Mouse (Mus musculus) intestine, postnatal 0 days (tissue): ENCODE measurements around the gene Nfatc3. TPM values are rescaled to one million over a fixed set of nuclear protein-coding genes. Genes with fewer than 3 reads are reported as not detected.

Source experiments
- ATAC-seq: fragments of 200-750 bp; cut with Nextera tagmentation; 2 replicates; pipeline ENCODE4 v1.8.0; 2017; ENCODE audit warnings: mild to moderate bottlenecking, moderate TSS enrichment, moderate library complexity
- H3K27ac ChIP-seq: fragments of 300-500 bp; sonication (generic); 2 replicates; pipeline ENCODE4 v1.5.1; 2014; ENCODE audit warnings: mild to moderate bottlenecking, low read depth, low read length, moderate library complexity
- H3K27me3 ChIP-seq: fragments of 300-500 bp; sonication (generic); replicated peaks from 2 replicates; pipeline ENCODE4 v1.6.1; 2014; ENCODE audit warnings: low read length, mixed read lengths; ENCODE audit not compliant: control insufficient read depth, insufficient read depth
- H3K36me3 ChIP-seq: fragments of 300-500 bp; sonication (generic); 2 replicates; pipeline ENCODE4 v1.6.1; 2014; ENCODE audit warnings: mild to moderate bottlenecking, moderate library complexity; ENCODE audit not compliant: control insufficient read depth, insufficient read depth
- H3K4me1 ChIP-seq: fragments of 300-500 bp; sonication (generic); replicated peaks from 2 replicates; pipeline ENCODE4 v1.6.1; 2014; ENCODE audit warnings: antibody characterized with exemption, low read length, mixed read lengths; ENCODE audit not compliant: control insufficient read depth, insufficient read depth
- H3K4me2 ChIP-seq: fragments of 300-500 bp; sonication (generic); replicated peaks from 2 replicates; pipeline ENCODE4 v1.6.1; 2014; ENCODE audit warnings: low read depth, mild to moderate bottlenecking, moderate library complexity
- H3K4me3 ChIP-seq: fragments of 300-500 bp; sonication (generic); 2 replicates; pipeline ENCODE4 v1.5.1; 2014; ENCODE audit warnings: low read depth, low read length
- H3K9ac ChIP-seq: fragments of 300-500 bp; sonication (generic); 2 replicates; pipeline ENCODE4 v1.6.1; 2014; ENCODE audit warnings: mild to moderate bottlenecking, low read depth, low read length
- H3K9me3 ChIP-seq: fragments of 300-500 bp; sonication (generic); 2 replicates; pipeline ENCODE4 v1.6.1; 2016; ENCODE audit warnings: mixed run types; ENCODE audit not compliant: control insufficient read depth
- CTCF ChIP-seq: sonication (generic); IDR thresholded peaks from 2 replicates; pipeline ENCODE4 v1.5.1; 2016; ENCODE audit warnings: low read depth, mild to moderate bottlenecking, control low read depth, antibody characterized with exemption, moderate library complexity
- WGBS: fragments of 180-500 bp; shearing (Covaris S2); extraction: QIAGEN DNeasy Blood & Tissue Kit; methylation state at CpG from one replicate; pipeline ENCODE4 v1.1.7; 2014; 5-methylcytosine and 5-hydroxymethylcytosine counted together
- polyA plus RNA-seq: library from polyadenylated mRNA; unstranded; fragments of >200 nt; fragmentation: Nextera tagmentation; extraction: Ambion mirVana; gene quantifications from 2 replicates; pipeline ENCODE4 v1.2.1, GENCODE M21; 2015

Gene Nfatc3
- polyA plus RNA-seq, 1 experiment from 2014 or later: 3.1 TPM

DNA sequence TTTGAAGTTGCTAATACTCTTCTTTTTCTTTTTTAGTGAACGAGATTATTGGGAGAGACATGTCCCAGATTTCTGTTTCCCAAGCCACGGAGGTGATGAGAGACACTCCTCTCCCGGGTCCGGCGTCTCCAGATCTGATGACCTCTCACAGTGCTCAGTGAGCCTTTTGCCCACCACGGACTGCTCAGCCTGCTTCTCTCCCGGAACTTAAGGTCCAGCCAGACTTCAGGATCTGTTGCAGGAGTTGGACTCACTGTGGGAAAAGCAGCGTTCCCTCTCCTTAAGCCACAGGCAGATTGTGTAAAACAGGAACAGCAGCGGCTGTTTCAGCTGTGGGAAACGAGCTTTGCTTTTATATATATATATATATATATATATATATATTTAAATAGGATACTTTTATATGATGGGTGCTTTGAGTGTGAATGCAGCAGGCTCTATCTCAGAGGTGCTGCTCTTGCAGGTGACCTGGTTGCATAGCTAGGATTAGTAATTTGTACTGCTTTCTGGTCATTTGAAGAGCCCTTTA is 69.3 kb downstream of the Nfatc3 start:
- WGBS: 85% methylated on average over 10 of the region's 10 CpGs
- no peak for TF ChIP-seq CTCF
- H3K4me2 ChIP-seq: no peak overlapping the region
- peaks cover 64% of the 10 kb centered on the region for H3K36me3 ChIP-seq
- no peak overlapping the region for H3K27ac ChIP-seq
- H3K27me3 ChIP-seq: no peaks in the 10 kb centered on the region
- ATAC-seq: no peak
- no peak overlapping the region for H3K4me3 ChIP-seq
- no peak overlapping the region for H3K9ac ChIP-seq
- no peaks in the 10 kb centered on the region for H3K9me3 ChIP-seq
- H3K4me1 ChIP-seq: no peaks in the 10 kb centered on the region

DNA sequence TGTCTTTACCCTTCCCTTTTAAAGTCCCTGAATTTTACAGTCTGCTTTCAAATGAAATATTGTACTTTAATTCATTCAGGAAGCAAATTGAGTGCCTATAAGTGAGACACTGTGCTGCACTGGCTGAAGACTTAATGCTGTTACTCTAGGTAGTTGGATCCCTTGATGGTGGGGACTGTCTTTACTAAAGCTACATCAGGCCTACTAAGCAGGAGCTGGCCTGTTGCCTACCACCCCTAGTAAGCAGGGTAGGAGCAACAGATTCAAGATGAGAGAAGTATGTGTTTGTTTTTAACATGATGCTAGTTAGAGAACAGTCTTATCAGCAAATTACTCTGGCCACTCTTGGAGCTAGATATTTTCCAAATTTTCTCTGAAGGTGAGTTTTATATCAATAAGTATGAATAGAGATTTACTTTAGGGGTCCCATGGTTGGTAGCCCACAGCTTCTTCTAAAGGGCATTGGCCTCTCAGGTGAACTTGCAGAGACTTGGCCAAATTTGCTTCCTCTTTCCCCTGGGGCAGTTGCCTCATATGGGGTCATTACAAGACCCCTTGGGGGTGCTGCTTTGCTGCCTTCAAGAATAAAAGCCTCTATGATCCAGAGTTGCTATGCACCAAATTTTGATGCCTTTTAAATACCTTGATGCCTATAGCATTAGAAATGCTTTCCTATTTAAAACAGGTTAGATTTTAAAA is 70.7 kb downstream of the Nfatc3 start:
- TF ChIP-seq CTCF: no peak

DNA sequence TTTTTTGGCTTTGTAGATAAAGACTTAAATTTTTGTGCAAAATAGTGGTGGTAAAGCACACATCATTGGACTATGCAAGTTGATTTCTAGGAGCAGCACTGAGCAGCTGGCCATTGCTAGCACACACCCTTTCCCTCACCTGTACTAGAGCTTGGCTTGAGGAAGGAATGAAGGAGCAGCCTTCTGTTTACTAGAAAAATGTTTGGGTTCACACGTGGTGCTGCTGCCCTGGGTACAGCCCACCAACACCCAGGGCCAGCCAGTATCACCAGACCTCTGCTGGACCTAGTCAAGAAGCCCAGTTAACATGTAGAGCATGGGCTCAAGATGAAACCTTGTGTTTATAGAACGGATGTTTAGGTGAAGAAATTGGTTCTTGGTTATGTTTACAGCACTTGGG is 71.4 kb downstream of the Nfatc3 start:
- Histone ChIP-seq H3K27me3 (no peaks in the 10 kb centered on the region), H3K4me1 (0 out of 2 replicates have a peak, but pooled peaks cover 3% of the 10 kb centered on the region), H3K36me3 (peaks cover 69% of the 10 kb centered on the region), H3K4me3 (no peak overlapping the region), H3K9me3 (no peaks in the 10 kb centered on the region), H3K27ac (no peak overlapping the region), H3K9ac (no peak overlapping the region), H3K4me2 (no peak overlapping the region)
- WGBS: 68% methylated on average over 2 of the region's 2 CpGs
- TF ChIP-seq CTCF: no peak
- ATAC-seq: no peak

More for the DNA sequence above, 70.7 kb downstream of the Nfatc3 start:
- no peak overlapping the region for H3K4me3 ChIP-seq
- H3K9me3 ChIP-seq: no peaks in the 10 kb centered on the region
- H3K36me3 ChIP-seq: peaks cover 69% of the 10 kb centered on the region
- 0 out of 2 replicates have a peak, but pooled peaks cover 3% of the 10 kb centered on the region for H3K4me1 ChIP-seq
- no peaks in the 10 kb centered on the region for H3K27me3 ChIP-seq
- no peak overlapping the region for H3K27ac ChIP-seq
- no peak for ATAC-seq
- H3K9ac ChIP-seq: no peak overlapping the region
- no peak overlapping the region for H3K4me2 ChIP-seq

DNA sequence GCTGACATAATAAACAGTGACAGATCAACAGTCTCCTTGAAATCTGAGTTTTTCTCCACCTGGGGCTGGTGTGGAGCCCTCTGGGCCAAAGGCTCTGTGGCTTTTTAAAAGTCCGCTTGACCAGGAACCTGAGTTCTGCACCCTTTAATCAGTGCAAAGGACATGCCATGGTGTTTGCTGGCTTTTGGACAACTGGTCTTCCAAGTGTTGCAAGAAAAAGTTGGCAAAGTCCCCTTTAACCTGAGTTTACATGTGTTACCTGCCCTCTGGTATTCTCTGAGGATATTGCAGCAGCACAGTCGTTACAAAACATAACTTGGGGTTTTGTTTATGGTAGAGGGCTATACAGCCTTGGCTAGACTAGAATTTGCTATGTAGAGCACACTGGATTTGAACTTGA is 71.9 kb downstream of the Nfatc3 start:
- Histone ChIP-seq H3K36me3 (peaks cover 69% of the 10 kb centered on the region), H3K27ac (no peak overlapping the region), H3K4me3 (no peak overlapping the region), H3K27me3 (no peaks in the 10 kb centered on the region), H3K9me3 (no peaks in the 10 kb centered on the region), H3K4me1 (0 out of 2 replicates have a peak, but pooled peaks cover 3% of the 10 kb centered on the region), H3K4me2 (no peak overlapping the region), H3K9ac (no peak overlapping the region)
- TF ChIP-seq CTCF: no peak
- 73% methylated on average over 2 of the region's 2 CpGs for WGBS
- no peak for ATAC-seq

DNA sequence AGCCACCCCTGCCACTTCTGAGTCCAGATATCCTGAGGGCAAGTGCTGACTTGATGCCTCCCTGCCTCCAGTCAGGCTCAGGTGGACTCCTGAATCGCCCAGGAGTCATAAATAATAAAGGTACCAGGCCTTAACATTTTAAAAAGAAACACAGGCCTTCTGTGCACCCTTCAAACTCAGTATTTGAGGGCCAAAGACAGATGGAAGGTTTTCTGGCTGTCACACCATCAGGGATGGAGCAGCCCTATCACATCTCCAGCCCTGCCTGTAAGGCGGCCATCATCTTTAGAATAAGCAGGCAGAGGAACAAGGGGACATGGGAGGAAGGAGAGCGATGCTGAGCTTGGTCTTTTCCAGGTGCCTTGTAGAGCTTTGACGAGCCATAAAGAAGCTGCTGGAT is 72.4 kb downstream of the Nfatc3 start:
- Histone ChIP-seq H3K9me3 (no peaks in the 10 kb centered on the region), H3K9ac (no peak overlapping the region), H3K36me3 (peaks cover 69% of the 10 kb centered on the region), H3K4me1 (0 out of 2 replicates have a peak, but pooled peaks cover 3% of the 10 kb centered on the region), H3K27ac (no peak overlapping the region), H3K4me2 (no peak overlapping the region), H3K27me3 (0 out of 2 replicates have a peak, but pooled peaks cover 3% of the 10 kb centered on the region), H3K4me3 (no peak overlapping the region)
- WGBS: 90% methylated on average over 4 of the region's 4 CpGs
- TF ChIP-seq CTCF: no peak
- no peak for ATAC-seq

DNA sequence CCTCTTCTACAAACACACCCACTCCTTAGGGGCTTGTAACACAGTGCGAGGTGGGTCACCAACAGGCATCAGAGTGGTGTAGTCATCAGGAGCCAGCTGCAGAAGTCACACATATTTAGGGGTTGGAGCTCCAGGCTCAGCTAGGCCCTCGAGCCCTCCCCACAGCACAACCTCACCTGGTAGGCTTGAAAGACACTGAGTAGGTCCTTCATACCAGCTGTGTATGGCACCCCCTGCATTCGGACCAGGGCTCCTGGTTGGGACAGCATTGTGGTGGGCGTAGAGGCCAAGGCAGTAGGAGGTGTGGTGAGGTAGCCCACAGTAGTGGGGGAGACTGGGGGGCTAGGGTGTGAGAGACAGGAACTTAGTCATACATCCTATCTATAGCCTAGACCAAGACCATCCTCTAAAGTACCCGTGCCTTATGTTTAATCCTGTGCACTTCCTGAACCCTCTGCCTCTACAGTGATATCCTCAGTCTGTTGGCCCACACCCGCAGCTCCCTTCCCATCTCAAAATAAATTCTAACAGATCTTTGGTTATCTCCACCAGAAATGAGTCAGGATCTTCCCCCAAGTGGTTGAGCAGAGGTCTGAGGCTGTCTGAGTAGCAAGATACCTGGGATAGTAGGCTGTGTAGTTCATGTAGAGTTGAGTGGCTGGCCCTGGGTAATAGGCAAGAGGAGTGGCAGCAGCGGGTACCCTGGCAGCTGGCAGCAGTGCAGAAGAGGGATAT is 73.0 kb downstream of the Nfatc3 start:
- Histone ChIP-seq H3K4me3 (no peak overlapping the region), H3K36me3 (peaks cover 65% of the 10 kb centered on the region), H3K9me3 (no peaks in the 10 kb centered on the region), H3K27ac (no peak overlapping the region), H3K27me3 (0 out of 2 replicates have a peak, but pooled peaks cover 3% of the 10 kb centered on the region), H3K4me2 (no peak overlapping the region), H3K9ac (no peak overlapping the region), H3K4me1 (0 out of 2 replicates have a peak, but pooled peaks cover 3% of the 10 kb centered on the region)
- 89% methylated on average over 7 of the region's 7 CpGs for WGBS
- no peak for TF ChIP-seq CTCF
- no peak for ATAC-seq
